Mouse (Mus musculus) kidney, postnatal 10 days (tissue): ENCODE measurements at regions not wholly inside any gene's neighbourhood (a gene's known extent, or its start where the extent isn't known, plus 50 kb on each side); places are given as distances from the start of the nearest gene placed in this dataset.
"Not testable (repeated sequence)": the region's sequence is repeated elsewhere in the genome, so short reads cannot be mapped to it uniquely, and the experiment has no call there.

Experiments used
- DNase-seq: peaks from one replicate; pipeline ENCODE4 v3.0.0; 2021; ENCODE audit warnings: mixed read lengths

DNA sequence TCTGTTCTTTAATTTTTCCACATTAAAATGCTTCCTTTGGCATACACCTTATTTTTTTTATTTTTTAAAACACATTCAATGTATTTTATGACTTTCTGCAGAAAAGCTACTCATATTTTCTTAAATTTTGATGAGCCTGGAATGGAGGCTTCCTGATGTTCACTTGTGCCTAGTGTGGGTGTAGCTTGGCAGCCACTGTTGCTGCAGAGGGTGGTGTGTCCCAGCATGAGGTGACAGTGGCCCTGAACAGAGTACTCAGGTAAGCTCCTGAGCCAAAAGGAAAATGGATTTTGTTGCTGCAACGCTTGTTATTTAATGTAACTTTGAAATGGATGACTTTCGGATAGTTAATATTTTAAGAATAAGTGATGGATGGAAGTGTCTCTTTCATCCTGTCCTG is 170.6 kb downstream of the Eipr1 start:
- DNase-seq = no peak

DNA sequence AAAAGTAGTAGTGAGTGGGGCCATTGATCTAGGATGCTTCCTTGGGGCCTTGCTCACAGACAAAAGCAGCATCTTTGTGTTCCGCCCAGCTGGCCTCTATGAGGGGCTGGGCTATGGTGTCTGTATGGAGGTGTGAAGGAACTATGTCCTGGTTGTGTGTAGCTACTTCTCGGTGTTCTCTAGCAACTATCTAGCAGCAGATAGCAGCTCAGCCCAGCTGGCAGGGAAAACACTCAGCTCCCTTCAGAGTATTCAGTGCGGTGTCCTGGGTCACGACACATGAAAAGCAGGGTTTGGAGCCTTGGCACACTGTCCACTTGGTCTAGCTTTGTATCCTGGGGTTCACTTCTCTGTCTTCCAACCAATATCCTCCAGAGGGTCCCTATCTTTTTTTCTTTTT is 173.6 kb downstream of the Eipr1 start:
- DNase-seq = no peak

GRCm38 (mm10) chr12:28939936-28940335 is 188.3 kb downstream of the Eipr1 start:
- DNase-seq = no peak

GRCm38 (mm10) chr12:28948889-28949288 is 197.3 kb downstream of the Eipr1 start:
- DNase-seq = no peak

DNA sequence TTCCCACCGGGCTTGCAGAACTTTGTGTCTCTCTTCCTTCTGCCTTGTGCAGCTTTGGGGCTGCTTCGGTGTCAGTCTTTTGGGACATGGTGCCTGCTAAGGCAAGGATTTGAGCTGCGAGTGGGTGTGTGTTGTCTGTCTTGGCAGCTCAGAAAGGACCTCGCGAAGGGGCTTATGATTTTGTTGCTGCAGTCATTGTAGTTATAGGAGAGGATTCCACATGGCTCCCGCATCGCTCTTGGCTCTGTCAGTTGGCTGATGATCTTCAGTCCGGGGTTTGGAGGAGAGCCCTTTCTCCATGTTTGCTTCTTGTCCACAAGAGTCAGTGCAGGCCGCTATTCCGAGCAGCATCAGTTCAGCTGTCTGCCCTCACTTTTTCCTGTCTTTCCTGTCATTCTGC is 197.7 kb downstream of the Eipr1 start:
- DNase-seq = no peak

DNA sequence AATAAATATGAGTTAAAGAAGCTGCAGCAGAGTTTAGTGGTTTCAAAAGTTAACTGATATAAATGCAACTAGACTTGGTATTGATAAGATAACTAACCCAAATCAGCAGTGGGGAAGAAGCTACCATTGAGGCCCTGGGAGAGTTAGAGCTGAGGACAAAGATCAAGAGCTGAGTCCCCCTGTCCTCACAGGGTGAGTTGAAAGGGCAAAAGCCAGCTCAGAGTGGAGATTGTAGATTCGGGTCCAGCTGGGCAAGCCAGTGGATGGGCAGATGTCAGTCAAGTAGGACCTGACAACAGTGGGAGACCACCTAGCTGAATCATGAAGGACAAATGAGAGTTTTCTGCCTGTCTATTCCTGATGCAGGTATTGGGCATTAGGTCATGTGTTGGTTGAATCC is 205.6 kb downstream of the Eipr1 start:
- DNase-seq = no peak

- no peak for DNase-seq
Measured at GRCm38 (mm10) chr12:28958661-28959060, 207.1 kb downstream of the Eipr1 start.

DNA sequence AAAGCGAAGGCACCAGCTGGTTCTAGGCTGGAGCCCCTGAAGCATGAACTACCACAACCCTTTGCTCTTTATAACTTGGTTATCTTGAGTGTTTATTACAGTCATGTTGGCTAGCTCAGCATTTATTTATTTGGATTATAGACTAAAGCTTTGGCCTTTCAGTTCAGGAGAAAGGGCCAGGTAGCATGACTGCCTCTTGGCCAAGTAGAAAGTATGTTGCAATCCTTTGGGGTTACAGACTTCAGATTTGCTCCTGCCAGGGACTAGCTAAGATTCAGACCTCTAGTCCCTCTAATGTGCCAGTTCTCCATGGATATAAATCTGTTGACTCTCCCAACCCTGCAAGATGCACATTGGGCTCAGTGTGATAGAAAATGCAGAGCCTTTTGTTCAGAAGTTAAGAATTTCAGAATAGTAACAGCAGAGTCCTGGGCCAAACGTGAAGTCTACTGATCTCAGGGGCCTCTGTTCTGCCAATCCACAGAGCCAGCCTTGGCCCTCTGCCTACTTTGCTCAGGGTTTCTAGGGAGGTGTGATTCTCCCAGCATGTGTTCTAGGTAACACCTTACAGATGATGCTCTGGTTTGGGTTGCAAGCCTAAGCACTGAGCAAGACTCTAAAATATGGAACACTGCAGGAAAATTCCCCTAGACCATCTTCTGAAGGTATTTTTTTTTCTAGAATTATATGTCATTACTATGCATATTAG is 218.2 kb downstream of the Eipr1 start:
- no peak for DNase-seq

DNA sequence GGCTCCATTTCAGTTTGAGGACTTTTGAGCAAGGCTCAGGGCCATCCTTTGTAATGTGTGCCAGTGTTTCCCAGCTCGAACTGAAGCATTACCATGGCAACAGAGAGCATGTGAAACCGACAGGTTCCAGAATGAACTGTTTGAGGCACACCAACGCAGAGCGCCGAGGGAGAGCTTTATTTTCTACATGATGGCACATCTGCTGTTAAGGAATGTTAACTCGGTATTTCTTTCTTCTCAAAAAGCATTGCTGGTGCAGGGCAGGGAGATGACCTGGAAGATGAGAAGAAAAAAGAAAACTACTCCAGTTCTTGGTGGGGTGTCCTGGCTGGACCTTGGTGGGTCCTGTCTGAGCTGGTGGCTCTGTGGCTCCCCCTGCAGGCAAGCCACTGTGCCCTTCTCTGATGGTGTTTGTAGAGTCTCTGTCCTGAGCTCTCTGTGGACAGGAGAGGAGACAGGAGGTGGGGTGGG is 223.0 kb downstream of the Eipr1 start:
- DNase-seq = peak; percentile 29

- no peak for DNase-seq
Measured at GRCm38 (mm10) chr12:28975249-28975648, 223.6 kb downstream of the Eipr1 start.

DNA sequence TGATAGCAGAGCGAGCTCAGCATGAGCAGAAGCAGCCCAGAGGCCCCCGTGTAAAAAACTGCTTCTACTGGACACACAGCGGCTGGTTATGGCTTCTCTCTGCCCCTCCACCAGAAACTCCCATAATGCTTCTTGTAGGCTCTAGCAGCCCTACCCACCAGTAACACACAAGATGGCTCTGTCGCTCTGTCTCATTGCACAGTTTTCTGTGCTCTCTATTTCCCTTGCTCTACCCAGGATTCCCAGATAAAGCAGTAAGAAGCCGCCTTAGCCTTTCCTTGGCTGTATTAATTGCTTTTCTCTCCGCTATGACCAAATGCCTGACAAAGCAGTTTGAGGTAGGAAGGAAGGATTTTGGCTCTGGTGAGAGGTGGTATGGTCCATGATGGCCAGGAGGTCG is 228.1 kb downstream of the Eipr1 start:
- no peak for DNase-seq

DNA sequence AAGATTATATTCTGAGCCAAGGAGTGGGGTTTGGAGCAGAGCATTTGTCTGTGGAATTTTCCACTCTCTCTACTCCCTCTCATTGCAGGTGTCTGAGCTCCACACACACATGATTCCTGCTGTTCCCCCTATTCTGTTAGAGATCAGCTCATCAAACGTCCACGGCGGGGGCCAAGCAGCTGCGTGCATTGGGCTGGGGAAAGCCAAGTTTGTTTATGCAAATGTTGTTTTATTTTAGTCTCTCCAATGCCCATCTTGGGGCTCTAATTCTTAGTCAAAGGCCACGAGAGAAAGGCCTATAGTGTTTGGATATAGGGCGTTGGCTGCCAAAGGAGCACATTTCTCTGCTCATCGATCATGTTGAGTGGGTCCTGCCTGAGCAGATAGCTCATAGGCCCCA is 234.6 kb downstream of the Eipr1 start:
- no peak for DNase-seq

- DNase-seq = no peak
Measured at GRCm38 (mm10) chr12:28997474-28998192, 246.0 kb downstream of the Eipr1 start.

GRCm38 (mm10) chr12:28999963-29000451 is 248.4 kb downstream of the Eipr1 start:
- DNase-seq = peak; percentile 28

DNA sequence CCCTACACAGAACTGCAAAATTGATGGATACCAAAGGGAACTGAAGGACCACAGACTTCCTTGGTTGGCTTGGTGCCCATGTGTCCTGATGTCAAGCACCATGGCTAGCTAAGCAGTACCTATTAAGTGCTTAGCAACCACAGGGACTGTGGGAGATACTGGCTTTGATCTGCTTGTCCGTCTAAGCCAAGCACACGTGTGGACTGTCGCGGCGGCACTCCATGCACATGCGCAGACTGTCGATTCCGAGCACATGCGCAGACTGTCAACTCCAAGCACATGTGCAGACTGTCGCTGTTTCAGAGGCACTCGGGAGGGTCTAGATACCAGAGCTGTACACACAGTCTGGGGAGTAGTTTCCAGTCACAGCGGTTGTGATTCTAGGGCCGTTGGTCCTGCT is 252.9 kb downstream of the Eipr1 start:
- DNase-seq = no peak

- no peak for DNase-seq
Measured at GRCm38 (mm10) chr12:29014601-29015000, 263.0 kb downstream of the Eipr1 start.

DNA sequence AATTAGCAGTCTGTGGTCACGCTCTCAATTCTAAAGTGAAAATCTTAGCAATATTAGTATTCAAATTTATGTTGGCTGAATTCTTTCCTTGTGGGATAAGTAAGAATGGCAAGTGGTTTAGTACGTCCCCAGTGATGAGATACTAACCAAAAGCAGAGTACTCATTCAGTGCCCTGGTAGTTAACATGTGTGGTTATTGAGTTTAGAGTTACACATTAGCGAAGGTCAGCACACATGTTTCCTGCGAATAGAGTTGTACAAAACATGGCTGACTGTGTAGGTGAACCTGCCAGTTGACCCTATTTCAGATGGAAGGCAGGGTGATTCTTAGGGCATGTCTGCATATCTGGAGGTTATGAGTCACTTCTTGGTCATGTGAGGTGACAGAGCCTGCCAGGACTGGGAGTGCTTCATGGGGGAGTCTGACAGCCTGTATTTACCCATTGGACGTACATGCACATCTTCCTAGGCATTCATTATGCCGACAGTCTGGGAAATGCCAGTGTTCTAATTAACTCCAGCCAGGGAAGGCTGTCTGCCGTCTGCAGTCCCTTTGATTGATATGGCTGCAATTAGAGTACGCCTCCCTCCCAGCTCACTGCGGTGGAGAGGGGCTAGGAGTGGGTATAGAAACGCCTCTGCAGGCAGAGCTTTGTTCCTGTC is 263.7 kb downstream of the Eipr1 start:
- DNase-seq = no peak

GRCm38 (mm10) chr12:29021152-29021551 is 269.5 kb downstream of the Eipr1 start:
- DNase-seq = no peak

GRCm38 (mm10) chr12:29028171-29028570 is 276.6 kb downstream of the Eipr1 start:
- no peak for DNase-seq

- DNase-seq = no peak
Measured at GRCm38 (mm10) chr12:29029461-29029860, 277.9 kb downstream of the Eipr1 start.

DNA sequence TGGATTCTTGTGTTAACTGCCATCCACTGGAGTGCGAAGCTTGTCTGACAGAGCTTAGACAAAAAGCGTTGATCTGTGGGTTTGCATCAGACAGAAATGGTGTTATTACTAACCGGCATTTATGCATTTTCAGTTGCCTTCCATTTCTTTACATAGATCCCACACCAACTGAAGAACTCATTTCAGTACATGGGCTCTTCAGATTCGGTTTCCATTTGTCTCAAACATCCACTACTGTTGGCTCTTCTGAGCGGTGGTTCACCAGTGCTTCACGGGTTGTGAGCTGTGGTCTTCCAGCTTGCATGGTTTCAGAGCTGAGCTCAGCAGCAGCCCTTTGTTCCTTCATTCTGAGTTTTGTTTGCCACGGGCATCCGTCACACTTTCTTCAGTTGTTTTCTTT is 294.4 kb downstream of the Eipr1 start:
- DNase-seq = no peak

GRCm38 (mm10) chr12:29048596-29048995 is 297.0 kb downstream of the Eipr1 start:
- not testable (repeated sequence) for DNase-seq

DNA sequence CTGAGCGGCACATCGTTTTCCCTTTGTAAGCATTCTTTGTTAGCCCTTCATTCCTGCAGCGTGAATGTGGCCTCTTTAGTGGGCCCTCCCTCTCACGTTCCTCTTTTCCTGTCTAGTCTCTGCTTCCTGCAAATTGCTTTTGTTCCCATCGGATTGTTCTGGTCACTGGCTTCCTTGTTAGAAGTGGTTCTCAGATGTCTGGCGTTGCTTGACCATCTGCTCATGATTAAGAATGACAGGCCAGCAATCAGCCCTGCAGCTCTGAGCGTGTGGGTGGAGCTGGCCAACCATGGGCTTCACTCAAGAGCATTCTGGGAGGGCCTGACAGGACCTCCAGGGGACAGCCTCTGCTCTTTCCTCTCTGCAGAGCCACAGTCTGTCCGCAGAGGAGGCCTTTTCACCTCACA is 297.5 kb downstream of the Eipr1 start:
- DNase-seq = peak; percentile 39

- DNase-seq = no peak
Measured at GRCm38 (mm10) chr12:29049801-29050200, 298.2 kb downstream of the Eipr1 start.
